Mouse (Mus musculus): ENCODE results near the gene Nme1. TPM values are rescaled to one million over a fixed set of nuclear protein-coding genes. Genes with fewer than 3 reads are reported as not detected.

Nme1 gene
- polyA plus RNA-seq (2011; ENCODE audit: insufficient read depth, insufficient read length, low read depth, missing spikeins), result 39.2 and 50.4 TPM in 2 replicates

GRCm38 (mm10) chr11:93968005-93968847, at the start of gene Nme1, which contains the start of gene Gm20390:
Nme1 (minus strand) TSS chr11:93968521.
Gm20390 (minus strand) TSS chr11:93968293.
- H3K9ac ChIP-seq (ENCODE audit: low read depth, poor library complexity, severe bottlenecking), result peak within 1 kb of the TSS; percentile 45
- no peaks in the 10 kb centered on the region for H3K9me3 ChIP-seq (replicated peaks; ENCODE audit: control insufficient read depth, insufficient read depth, low read length, poor library complexity, severe bottlenecking)
- TF ChIP-seq EP300 (IDR thresholded peaks at IDR 0.05; ENCODE audit: insufficient read depth, low read depth, low read length) (peak; percentile 84), POLR2A (IDR thresholded peaks at IDR 0.05; ENCODE audit: insufficient read depth, low read length) (no peak), CTCF (IDR thresholded peaks at IDR 0.05; ENCODE audit: low read depth, low read length) (peak; percentile 69)
- H3K27me3 ChIP-seq (ENCODE audit: control insufficient read depth, insufficient read depth, low read length, poor library complexity, severe bottlenecking), result no peaks in the 10 kb centered on the region
- H3K27ac ChIP-seq (ENCODE audit: insufficient read depth, low read length), result peak within 1 kb of the TSS; percentile 17
- H3K4me1 ChIP-seq (ENCODE audit: control insufficient read depth, insufficient read depth, low read length), result peaks cover 2% of the 10 kb centered on the region
- peaks cover 23% of the 10 kb centered on the region for H3K36me3 ChIP-seq (ENCODE audit: control insufficient read depth, insufficient read depth, low read length, poor library complexity, severe bottlenecking)
- H3K4me3 ChIP-seq (ENCODE audit: low read depth, low read length), result peak within 1 kb of the TSS; percentile 82

- Histone ChIP-seq H3K36me3 (ENCODE audit: control insufficient read depth, insufficient read depth, low read length, poor library complexity, severe bottlenecking) (no peaks in the 10 kb centered on the region), H3K27me3 (ENCODE audit: control insufficient read depth, insufficient read depth, low read length, poor library complexity, severe bottlenecking) (no peaks in the 10 kb centered on the region), H3K4me3 (ENCODE audit: low read depth, low read length) (no peak overlapping the region), H3K9ac (ENCODE audit: low read depth, poor library complexity, severe bottlenecking) (no peak overlapping the region), H3K4me1 (ENCODE audit: control insufficient read depth, insufficient read depth, low read length) (no peaks in the 10 kb centered on the region), H3K27ac (ENCODE audit: insufficient read depth, low read length) (no peak overlapping the region), H3K9me3 (replicated peaks; ENCODE audit: control insufficient read depth, insufficient read depth, low read length, poor library complexity, severe bottlenecking) (no peaks in the 10 kb centered on the region)
- TF ChIP-seq CTCF (IDR thresholded peaks at IDR 0.05; ENCODE audit: low read depth, low read length), result no peak
- no peak for TF ChIP-seq POLR2A (IDR thresholded peaks at IDR 0.05; ENCODE audit: insufficient read depth, low read length)
- TF ChIP-seq EP300 (IDR thresholded peaks at IDR 0.05; ENCODE audit: insufficient read depth, low read depth, low read length), result no peak
Measured at GRCm38 (mm10) chr11:94003346-94003745, 35.0 kb upstream of the Nme1 start.

GRCm38 (mm10) chr11:93999276-93999675, 31.0 kb upstream of the Nme1 start:
- Histone ChIP-seq H3K9ac (ENCODE audit: low read depth, poor library complexity, severe bottlenecking) (no peak overlapping the region), H3K4me3 (ENCODE audit: low read depth, low read length) (no peak overlapping the region), H3K4me1 (ENCODE audit: control insufficient read depth, insufficient read depth, low read length) (peaks cover 2% of the 10 kb centered on the region), H3K27me3 (ENCODE audit: control insufficient read depth, insufficient read depth, low read length, poor library complexity, severe bottlenecking) (no peaks in the 10 kb centered on the region), H3K27ac (ENCODE audit: insufficient read depth, low read length) (no peak overlapping the region), H3K36me3 (ENCODE audit: control insufficient read depth, insufficient read depth, low read length, poor library complexity, severe bottlenecking) (no peaks in the 10 kb centered on the region), H3K9me3 (replicated peaks; ENCODE audit: control insufficient read depth, insufficient read depth, low read length, poor library complexity, severe bottlenecking) (no peaks in the 10 kb centered on the region)
- TF ChIP-seq POLR2A (IDR thresholded peaks at IDR 0.05; ENCODE audit: insufficient read depth, low read length), result no peak
- TF ChIP-seq EP300 (IDR thresholded peaks at IDR 0.05; ENCODE audit: insufficient read depth, low read depth, low read length), result no peak
- TF ChIP-seq CTCF (IDR thresholded peaks at IDR 0.05; ENCODE audit: low read depth, low read length), result no peak

DNA sequence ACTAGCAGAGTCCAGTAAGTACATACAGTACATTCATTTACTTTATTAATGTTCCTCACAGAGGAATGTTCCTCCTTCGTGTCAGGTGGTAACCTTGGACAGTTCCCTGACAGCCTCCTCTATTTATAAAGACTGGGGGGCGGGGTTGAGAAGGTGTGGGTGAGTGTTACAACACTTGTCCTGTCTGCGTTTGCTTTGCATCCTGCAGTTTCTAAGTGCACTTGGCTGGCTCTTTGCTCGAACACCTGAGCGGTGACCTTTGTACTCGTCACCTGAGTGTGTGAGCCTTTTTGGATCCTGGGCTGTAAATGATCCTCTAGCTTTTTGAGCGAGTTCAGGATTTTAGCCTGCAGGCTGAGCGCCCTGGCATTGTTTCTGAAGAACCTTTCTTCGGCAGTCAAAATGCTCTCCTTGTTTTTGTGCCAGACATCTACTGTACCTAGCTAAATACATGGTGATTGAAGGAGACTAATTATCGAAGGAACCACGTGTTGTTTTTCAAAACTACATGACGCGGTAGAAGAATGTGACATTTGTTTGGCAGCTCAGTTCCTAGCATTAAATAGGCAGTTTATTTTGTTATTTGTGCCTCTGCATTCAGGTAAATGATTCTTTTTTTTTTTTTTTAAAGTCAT, 28.9 kb upstream of the Nme1 start:
- Histone ChIP-seq H3K36me3 (ENCODE audit: control insufficient read depth, insufficient read depth, low read length, poor library complexity, severe bottlenecking) (no peaks in the 10 kb centered on the region), H3K27ac (ENCODE audit: insufficient read depth, low read length) (no peak overlapping the region), H3K9ac (ENCODE audit: low read depth, poor library complexity, severe bottlenecking) (no peak overlapping the region), H3K4me1 (ENCODE audit: control insufficient read depth, insufficient read depth, low read length) (peaks cover 2% of the 10 kb centered on the region), H3K27me3 (ENCODE audit: control insufficient read depth, insufficient read depth, low read length, poor library complexity, severe bottlenecking) (no peaks in the 10 kb centered on the region), H3K9me3 (replicated peaks; ENCODE audit: control insufficient read depth, insufficient read depth, low read length, poor library complexity, severe bottlenecking) (no peaks in the 10 kb centered on the region), H3K4me3 (ENCODE audit: low read depth, low read length) (no peak overlapping the region)
- TF ChIP-seq EP300 (IDR thresholded peaks at IDR 0.05; ENCODE audit: insufficient read depth, low read depth, low read length) (no peak), CTCF (IDR thresholded peaks at IDR 0.05; ENCODE audit: low read depth, low read length) (no peak), POLR2A (IDR thresholded peaks at IDR 0.05; ENCODE audit: insufficient read depth, low read length) (no peak)

- H3K9ac ChIP-seq (ENCODE audit: low read depth, poor library complexity, severe bottlenecking), result peak overlapping the region; percentile 92
- H3K4me3 ChIP-seq (ENCODE audit: low read depth, low read length), result peak overlapping the region; percentile 91
- peaks cover 2% of the 10 kb centered on the region for H3K4me1 ChIP-seq (ENCODE audit: control insufficient read depth, insufficient read depth, low read length)
- H3K27ac ChIP-seq (ENCODE audit: insufficient read depth, low read length), result no peak overlapping the region
- H3K27me3 ChIP-seq (ENCODE audit: control insufficient read depth, insufficient read depth, low read length, poor library complexity, severe bottlenecking), result no peaks in the 10 kb centered on the region
- H3K36me3 ChIP-seq (ENCODE audit: control insufficient read depth, insufficient read depth, low read length, poor library complexity, severe bottlenecking), result no peaks in the 10 kb centered on the region
- TF ChIP-seq CTCF (IDR thresholded peaks at IDR 0.05; ENCODE audit: low read depth, low read length) (no peak), POLR2A (IDR thresholded peaks at IDR 0.05; ENCODE audit: insufficient read depth, low read length) (no peak), EP300 (IDR thresholded peaks at IDR 0.05; ENCODE audit: insufficient read depth, low read depth, low read length) (no peak)
- no peaks in the 10 kb centered on the region for H3K9me3 ChIP-seq (replicated peaks; ENCODE audit: control insufficient read depth, insufficient read depth, low read length, poor library complexity, severe bottlenecking)
Measured at GRCm38 (mm10) chr11:93996306-93997140, 28.2 kb upstream of the Nme1 start.
